Mouse (Mus musculus): ENCODE data around the gene Insrr.

The Insrr gene

DNA sequence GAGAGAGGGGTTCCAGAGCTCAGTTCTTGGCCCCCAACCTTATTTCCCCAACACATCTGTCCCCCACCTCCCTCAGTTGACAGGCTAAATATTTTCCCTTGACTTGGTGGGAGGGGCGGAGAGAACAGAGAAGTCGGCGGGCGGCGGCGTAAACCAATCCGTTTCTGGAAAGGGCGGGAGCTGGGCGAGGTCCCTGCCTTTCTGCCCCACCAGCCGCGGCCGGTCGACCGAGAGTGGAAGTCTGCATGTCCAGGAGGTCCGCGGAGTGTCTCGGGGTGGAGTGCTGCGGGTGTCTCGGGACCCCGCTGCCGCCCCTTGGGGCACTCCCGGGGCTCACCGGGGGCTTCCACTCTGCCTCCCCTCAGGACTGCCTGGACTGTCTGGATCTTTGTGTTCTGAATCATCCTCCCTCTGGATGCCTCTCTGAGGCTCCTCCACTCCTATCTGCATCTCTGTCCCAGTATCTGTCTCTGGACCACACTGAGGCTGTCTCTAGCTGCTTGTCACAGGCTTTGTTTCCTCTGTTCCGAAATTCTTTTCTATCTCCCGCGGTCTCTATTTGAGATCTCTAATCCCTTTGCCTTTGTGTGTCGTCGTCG is at the start of gene Insrr:
Gene Insrr, plus strand, starts transcription at position 216 of the 599 bp plus-strand sequence.
- DNase-seq: no peak

DNA sequence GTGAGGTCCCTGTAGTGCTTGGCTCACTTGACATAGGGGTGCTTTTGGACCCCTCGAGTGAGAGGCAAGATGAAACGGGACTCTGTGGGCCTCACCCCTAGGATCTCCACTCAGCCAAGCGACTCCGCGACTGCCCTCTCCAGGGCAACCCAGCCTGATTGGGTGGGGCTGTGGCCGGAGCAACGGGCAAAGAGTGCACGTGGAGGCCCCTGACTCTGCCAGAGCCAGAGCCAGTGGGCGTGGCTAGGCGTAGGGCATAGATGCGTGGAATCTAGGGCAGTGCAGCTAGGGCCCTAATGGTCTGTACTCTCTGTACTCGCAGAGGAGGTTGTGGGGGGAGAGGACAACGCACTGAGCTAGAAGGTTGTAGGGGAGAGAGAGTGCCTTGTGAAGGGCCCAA is 48.3 kb upstream of the Insrr start, which contains the start of gene Lrrc71:
Gene Lrrc71, minus strand, starts transcription at position 195 of the 400 bp plus-strand sequence.
- no peak for DNase-seq

DNA sequence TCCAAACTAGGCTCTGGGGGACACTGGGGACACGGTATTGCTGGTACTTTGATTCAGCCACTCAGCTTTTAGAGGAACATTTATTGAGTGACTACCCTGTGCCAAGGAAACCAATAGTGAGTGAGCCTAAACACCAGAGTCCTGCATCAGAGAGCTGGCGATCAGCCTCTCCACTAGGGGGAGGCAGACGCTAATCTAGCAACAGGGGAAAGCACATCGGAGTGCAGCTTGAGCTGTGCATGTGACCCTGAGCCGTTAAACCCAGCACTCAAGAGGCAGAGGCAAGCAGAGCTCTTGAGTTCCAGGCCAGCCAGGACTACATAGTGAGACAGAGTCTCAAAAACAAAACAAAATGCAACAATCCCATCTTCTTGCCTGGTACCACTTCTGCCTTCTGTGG is 47.7 kb upstream of the Insrr start:
- peak; percentile 64 for DNase-seq

DNA sequence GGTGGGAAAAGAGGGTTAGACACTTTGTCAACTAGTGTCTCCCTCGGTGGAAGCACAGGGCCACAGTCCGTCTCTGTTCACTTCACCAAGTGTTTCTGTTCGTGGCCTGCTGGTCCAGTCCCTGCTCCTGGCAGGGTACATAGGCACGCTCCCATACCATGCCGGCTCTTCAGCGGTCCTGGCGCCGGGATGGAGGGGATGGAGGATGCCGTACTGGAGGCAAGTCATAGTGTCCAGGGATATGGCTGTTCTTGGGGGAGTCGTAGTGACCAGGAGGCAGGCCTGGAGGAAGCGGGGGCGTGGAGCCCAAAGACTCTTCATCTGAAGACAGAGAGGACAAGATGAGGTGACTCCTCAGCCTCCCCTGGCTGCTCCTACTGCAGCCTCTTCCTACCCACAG is 46.8 kb upstream of the Insrr start:
- DNase-seq: no peak

DNA sequence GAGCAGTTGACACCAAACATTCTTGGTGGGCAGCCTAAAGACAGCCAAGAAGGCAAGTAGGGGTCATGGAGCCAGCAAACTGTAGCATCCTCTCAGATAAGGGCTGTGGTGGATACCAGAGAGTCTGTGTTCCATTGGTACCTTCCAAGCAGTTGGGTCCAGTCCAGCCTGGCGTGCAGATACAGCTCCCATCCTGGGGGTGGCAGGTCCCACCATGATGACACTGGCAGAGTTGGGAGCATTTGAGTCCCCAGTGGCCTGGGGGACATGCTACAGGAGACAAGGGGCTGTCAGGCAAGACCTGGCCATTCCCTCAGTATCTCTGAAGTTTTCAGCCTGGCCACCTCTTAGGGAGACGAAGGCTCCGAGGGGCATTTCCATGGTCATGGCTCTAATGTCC is 44.2 kb upstream of the Insrr start:
- no peak for DNase-seq

DNA sequence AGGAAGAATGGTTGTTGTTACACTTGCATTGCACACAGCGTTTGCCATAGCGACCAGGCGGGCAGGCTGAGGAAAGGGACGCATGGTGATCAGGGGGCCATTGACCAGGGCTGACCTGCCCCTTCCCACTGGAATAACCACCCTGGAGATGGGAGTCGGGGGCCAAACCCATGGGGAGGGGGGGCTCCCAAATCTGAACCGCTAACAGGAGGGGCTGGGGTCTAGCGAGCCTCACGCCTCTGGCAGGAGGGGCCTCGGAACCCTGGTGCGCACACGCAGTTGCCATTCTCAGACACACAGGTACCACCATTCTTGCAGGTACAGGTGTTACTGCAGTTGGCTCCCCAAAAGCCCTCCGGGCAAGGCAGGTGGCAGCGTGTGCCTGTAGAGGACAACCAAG is 42.9 kb upstream of the Insrr start:
- DNase-seq: no peak

DNA sequence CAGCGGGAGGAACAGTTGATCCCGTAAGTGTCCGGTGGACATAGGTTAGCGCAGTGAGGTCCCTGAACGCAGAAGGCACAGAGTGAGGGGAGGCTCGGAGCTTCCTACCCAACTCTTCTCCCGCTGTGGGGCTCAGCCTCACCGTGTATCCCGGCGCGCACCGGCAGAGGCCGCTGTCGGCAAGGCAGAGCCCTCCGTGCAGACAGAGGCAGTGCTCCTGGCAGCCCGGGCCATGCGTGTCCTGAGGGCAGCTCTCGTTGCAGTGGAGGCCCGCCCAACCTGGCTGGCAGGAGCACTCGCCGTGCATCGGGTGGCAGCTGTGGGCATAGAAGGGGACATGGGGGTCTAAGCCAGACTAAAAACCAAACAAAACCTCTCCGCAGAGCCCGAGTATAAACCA is 40.8 kb upstream of the Insrr start:
- peak; percentile 89 for DNase-seq

DNA sequence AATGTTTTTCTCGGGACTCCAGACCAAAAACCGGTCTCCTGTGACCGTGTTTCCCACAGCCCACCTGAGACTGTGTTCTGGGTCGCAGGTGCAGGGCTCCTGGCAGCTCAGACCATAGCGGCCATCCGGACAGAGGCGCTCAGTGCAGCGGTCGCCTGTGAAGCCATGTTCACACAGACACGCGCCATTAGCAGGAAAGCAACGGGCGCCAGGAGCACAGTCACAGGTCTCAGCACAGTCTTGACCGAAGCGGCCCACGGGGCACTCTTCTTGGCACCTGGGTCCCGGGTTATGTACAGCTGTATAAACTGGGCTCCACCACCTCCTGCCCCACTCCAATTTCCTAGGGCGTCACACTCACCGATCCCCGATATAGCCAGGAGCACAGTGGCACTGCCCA is 40.3 kb upstream of the Insrr start:
- no peak for DNase-seq

DNA sequence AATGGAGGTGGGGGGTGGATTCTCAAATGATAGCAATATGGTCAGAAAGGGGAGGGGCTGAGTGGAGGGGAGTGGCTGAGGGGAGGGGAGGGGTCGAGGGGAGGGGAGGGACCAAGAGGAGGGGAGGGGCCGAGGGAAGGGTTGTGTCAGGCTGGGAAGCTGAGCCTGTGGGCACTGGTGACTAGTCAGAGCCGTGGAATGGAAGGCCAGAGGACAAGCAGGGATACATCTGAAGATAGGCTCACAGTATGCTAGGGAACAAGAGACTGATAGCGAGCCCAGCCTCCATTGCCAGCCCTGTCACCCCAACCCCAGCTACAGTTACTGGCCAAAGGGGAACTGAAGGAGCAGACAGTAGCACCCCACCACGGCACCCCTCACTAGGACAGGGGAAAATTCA is 38.1 kb upstream of the Insrr start:
- DNase-seq: no peak

DNA sequence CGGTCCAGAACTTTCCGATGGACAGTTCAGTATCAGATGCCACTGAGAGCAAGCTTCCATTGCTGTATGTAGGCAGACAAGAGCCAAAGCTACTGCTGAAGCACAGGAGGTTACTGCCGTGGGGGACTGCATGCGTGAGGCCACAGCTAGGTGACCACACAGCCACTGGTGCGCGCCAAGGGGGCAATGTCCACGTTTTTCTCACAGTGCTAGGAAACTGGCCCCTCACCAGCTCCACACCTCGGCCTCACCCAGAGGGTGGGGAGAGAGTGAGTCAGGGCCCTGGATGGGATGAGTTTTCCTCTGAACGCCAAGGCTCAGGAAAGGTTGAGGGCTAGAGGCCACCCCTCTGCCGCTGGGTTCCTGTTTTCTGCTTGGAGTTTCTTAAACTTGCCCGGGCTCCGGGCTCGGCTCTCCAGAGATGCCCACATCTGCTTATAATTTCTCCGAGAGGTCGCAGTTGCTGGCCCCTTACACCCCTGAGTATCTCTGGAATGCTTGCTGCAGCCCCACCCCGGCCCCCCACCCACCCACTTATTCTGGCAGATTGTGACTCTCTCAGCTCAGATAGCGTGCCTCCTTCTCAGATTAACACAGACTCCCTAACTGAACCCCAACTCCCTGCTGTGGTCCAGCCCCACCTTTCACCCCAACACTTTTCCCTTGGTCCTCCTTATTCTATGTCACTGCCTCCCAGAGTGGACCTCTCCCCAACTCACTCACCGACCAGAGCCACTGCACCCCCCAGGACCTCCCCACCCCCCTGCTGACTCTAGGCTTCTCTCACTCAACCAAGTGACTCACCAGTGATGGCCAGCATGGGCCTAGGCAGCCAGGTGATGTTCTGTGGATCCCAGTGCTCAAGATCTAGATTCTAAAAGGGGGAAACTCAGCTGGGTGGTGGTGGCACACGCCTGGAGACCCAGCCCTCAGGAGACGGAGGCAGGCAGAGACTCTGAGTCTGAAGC is 35.1 kb upstream of the Insrr start:
- DNase-seq: no peak

DNA sequence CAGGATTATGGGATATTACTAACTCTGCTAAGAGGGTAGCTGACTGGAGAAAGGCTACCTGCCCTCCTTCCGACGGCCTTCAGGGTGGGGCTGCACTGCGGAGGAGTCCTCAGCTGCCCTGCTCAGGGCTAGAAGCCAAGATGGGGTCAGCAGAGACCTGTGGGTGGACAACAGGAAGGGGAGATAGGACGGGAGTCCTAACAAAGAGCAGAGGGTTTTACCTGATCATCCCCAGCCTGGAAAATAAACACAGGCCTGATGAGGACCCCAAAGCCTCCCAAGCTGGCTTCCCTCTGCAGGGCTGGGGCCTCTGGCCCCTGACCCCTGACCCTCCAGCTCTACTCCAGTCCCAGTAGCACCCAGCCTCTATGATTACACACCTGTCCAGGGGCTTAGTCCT is 33.5 kb upstream of the Insrr start:
- DNase-seq: no peak

DNA sequence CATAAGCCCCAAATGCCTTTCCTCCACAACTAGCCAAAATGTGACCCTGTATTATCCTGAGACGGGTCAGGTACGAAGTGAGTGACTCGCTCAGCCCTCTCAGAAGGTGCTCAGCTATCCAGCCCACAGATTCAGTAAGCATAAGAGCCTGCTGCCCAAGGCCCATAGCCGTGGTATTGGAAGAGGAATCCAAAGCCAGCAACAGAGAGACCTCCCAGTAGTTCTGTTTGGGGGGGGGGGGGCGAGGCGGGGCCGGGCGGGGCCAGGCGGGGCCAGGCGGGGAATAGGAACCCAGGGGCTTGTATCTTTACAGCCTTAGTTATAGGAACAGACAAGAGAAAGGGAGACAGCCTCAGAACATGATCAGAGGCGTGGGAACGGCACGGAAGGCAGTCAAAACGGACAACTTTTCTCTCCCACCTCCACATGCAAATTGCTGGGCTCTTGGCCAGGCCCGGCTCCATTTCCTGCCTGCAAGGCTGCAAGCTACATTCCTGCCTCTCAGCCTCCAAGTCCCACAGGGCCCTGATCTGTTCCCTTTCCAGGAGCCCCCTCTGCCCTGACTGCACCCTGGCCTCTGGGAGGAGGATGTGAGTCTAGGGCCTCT is 33.0 kb upstream of the Insrr start:
- DNase-seq: peak; percentile 21

DNA sequence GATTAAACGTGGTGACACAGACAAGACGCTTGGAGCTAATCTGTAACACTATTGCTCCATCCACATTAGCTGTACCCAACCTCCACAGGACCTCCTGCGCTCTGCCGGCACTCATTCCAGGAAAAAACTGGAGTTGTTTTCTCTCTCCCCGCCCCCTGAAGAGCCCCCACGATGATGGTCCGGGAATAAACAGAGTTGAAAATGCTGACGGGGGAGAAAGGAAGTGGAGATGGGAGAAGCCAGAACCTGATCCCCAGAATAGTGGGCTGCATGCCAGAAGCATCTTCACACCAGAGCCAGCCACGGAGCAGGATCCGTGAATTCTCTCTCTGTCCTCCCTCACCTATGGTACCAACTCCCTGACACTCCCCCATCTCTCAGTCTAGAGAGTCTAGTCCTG is 32.2 kb upstream of the Insrr start:
- DNase-seq: no peak

DNA sequence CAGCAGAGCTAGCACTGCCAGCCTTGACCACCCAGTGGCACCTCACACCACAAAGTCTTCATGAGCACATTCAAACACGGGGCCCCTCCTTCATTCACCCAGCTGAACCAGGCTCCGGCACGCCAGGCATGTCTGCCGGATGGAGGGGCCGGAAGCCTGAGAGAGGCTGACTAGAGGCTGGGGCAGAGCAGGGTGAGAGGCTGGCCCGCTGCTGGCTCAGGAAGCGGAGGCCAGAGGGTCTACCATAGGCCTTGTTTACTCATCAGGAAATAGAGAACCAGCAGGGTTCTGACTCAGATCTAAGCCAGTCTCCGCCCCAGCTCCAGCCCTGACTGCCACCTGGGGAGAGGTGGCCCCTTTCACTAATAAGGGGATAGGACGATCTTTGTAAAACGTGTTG is 31.7 kb upstream of the Insrr start:
- DNase-seq: peak; percentile 84

DNA sequence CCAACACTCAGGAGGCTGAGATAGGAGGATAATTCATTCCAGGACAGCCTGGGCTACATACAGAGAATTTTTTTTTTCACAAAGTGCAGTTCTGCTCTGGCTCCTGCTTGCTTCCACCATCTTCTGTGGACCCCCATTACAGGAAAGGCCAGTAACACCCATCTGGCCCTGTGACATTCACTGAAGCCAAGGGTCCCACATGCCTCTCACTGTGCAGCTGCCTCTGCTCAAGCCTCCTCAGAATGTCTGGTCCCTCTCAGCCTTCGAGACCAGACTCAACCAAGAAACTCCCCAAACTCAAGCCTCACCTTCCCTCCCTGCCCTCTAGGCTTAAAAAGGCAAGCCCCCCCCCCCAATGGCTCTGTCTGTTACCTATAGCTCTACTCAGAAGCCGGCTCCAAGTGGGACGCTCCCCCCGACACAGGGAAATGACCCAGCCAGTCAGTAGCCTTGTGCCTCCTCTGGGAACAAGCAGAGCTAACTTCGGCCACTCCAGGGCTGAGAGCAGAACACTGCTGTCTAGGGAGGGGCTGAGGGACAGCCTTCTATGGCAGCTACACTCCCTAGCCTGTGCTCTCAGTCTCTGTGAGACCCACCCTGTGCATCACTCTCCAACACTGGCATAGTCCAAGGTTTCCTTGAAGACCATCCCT is 31.0 kb upstream of the Insrr start:
- no peak for DNase-seq

DNA sequence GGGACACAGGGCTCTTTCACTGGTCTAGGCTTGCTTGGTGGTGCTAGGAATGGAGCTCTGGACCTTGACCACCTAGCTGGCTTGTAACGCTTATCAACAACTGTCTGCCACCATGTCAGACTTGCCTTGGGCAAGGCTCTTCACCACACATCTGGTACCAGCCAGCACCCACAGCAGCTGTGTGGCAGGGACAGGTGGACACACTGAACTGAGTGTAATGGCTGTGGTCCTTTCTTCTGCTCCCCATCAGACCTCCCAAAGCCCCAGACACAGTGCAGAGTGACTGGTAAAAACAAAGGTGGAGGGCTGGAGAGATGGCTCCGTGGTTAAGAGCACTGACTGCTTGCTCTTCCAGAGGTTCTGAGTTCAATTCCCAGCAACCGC is 30.5 kb upstream of the Insrr start:
- DNase-seq: no peak

DNA sequence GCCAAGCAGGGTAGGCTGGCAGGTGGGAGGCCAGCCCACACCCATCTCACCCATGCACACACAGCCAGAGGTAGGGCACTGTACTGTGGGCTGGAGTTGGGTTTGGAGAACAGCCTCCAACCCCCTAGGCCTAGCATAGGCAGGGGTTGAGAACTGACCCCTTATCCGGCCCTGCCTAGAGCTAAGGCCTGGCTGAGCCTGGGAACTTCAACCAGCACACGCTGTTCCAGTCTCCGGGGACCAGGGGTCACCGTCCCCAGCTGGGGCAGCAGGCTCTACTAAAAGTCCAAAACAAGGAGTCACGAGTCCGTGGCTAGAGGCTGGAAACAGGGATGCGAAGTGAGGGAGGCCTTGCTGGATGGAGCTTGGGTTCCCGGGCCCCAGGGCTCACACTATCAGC is 29.0 kb upstream of the Insrr start:
- no peak for DNase-seq

DNA sequence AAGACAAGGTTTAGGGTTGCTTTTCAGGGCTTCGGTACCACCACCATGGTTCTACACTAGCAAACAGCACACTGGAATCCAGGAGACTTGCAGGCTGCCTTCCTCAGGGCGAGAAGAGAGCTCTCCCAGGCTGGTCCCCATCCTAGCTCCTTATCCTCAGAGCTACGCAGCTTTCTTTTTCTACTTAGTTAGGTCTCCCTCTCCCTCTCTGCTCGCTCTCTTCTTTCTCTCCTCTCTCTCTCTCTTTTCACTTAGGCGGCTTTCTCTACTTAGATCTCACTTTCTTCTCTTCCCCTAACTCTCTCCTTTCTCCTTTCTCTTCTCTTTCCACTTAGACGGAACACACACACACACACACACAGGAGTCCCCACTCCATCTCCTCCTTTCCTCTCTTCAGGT is 28.3 kb upstream of the Insrr start:
- DNase-seq: no peak

DNA sequence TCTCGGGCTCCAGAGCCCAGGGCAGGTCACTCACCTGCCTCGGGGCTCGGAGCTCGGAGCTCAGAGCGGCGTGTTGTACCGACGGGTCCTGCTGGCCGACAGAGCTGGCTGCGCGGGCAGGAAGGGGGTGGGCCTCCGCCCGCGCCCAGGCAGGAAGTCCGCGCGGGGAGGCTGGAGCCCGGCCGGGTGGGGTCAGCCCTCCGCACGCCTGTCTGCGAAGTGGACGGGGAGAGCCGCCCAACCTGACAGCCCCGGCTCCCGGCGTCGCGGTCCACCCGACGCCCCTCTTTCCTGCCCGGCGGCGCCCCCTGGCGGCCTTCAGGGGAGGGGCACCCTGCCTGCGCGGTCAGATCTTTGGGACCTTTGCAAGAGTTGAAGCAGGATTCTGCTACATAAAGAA is 27.9 kb upstream of the Insrr start:
- DNase-seq: peak; percentile 85

DNA sequence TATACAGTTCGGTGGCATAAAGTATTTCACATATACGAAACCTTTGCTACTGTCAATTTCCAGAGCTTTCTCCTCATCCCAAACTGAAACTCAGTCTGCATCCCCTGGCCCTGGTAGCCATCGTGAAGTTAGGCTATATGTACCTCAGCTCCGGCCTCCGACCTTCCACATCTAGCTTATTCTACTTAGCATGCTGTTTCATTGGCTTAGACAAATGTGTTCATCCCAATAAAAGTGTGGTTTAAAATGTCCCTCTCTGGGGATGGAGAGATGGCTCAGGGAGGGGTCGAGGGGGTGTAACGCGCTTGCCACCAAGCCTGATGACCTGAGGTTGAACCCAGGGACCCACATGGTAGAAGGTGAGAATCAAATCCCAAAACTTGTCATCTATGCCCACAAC is 27.2 kb upstream of the Insrr start:
- no peak for DNase-seq

DNA sequence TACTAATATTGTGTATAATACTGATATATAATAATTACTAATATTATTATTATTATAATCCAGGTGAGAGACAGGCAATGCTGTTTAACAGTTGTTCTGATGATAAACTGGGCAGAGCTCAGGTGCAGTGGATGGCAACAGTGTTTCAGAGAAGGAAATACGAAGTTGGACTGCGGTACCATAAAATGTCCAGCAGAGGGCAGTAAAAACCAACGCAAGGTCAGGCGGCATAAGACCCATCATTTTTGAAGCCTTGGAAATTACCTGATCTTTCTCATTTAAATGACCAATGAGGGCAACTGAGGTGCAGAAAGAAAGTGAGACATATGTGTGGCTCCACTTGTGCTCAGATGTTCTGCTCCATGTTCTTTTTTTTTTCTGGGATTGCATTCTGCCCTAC is 26.5 kb upstream of the Insrr start:
- DNase-seq: peak; percentile 51

DNA sequence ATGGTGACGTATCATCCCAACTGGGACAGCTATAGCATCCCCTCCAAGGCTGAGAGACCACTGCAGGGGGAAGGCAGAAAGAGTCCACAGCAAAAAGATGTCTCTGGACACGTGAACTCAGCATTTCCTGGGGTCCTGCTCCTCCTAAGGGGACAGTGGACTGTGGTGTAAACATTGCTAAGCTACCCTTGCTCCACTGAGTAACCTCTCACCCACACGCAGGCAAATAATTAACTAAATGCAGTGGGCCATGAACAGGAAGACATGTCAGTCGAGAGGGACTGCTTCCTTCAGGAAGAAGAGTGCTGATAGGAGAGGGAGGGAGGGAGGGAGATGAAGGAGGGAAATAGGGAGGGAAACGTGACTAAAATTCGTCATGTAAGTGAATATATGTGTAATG is 25.7 kb upstream of the Insrr start:
- DNase-seq: no peak

DNA sequence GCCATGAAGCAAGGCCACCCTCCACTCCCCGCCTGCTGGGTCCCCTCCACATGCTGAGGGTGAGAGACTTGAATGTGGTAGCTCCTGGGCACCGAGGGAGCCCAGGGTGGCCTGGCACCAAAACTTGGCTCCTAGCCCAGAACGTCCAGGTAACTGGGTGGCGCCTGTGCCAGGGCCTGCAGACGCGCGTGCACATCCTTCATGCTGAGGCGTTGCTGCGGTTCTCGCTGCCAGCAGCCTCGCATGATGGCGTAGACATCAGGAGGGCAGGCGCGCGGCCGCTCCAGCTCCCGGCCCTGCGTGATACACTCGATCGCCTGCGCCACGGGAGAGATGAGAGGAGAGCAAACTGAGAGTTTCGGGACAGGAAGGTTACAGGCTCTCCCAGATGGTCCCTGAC is 18.5 kb upstream of the Insrr start:
- DNase-seq: no peak

DNA sequence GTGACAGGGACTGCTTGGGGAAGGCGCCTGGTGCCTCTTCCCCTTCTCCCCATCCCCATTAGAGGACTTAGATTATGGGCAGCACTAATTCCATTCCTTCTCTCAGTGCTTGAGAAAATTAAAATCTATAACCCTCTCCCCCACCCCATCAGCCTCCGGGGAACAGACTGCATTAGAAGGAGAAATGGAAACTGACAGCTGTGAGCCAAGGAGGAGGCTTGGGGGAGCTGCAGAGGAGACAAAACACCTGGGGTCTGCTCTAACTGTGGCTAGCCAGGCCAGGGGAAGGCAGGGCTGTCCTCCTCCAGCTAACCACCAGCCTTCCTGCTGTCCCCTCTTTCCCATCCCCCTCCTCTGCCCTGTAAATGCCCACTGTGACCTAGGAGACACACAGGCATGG is 17.7 kb upstream of the Insrr start:
- no peak for DNase-seq
